Mouse (Mus musculus) forebrain, embryonic 13.5 days (tissue): Measurements from ENCODE around the gene Kif1b. TPM values are rescaled to one million over a fixed set of nuclear protein-coding genes. Genes with fewer than 3 reads are reported as not detected.
A peak's percentile ranks its signal among the peaks of the same experiment; 100 is the strongest.

Experiments used
- ATAC-seq: fragments of 200-750 bp; cut with Nextera tagmentation; 2 replicates; pipeline ENCODE4 v1.8.0; 2017
- H3K27ac ChIP-seq: fragments of 300-500 bp; sonication (generic); 2 replicates; pipeline ENCODE4 v1.5.1; 2015; ENCODE audit warnings: inconsistent platforms, mild to moderate bottlenecking, moderate library complexity
- H3K27me3 ChIP-seq: fragments of 300-500 bp; sonication (generic); 2 replicates; pipeline ENCODE4 v1.6.1; 2015; ENCODE audit warnings: mild to moderate bottlenecking, inconsistent platforms
- H3K36me3 ChIP-seq: fragments of 300-500 bp; sonication (generic); 2 replicates; pipeline ENCODE4 v1.6.1; 2015; ENCODE audit warnings: mild to moderate bottlenecking, inconsistent platforms; ENCODE audit not compliant: poor library complexity, severe bottlenecking
- H3K4me1 ChIP-seq: fragments of 300-500 bp; sonication (generic); 2 replicates; pipeline ENCODE4 v1.6.1; 2015; ENCODE audit warnings: inconsistent platforms
- H3K4me2 ChIP-seq: fragments of 300-500 bp; sonication (generic); 2 replicates; pipeline ENCODE4 v1.6.1; 2015; ENCODE audit warnings: inconsistent platforms, mild to moderate bottlenecking, moderate library complexity
- H3K4me3 ChIP-seq: fragments of 300-500 bp; sonication (generic); 2 replicates; pipeline ENCODE4 v1.5.1; 2015; ENCODE audit warnings: mild to moderate bottlenecking, inconsistent platforms
- H3K9ac ChIP-seq: fragments of 300-500 bp; sonication (generic); 2 replicates; pipeline ENCODE4 v1.6.1; 2015; ENCODE audit warnings: mild to moderate bottlenecking, inconsistent platforms
- H3K9me3 ChIP-seq: fragments of 300-500 bp; sonication (generic); replicated peaks from 2 replicates; pipeline ENCODE4 v1.6.1; 2016; ENCODE audit warnings: inconsistent platforms
- WGBS: fragments of 180-500 bp; shearing (Covaris S2); methylation state at CpG from one replicate; pipeline ENCODE4 v1.1.7; 2015; 5-methylcytosine and 5-hydroxymethylcytosine counted together
- polyA plus RNA-seq: library from polyadenylated mRNA; unstranded; fragments of >200 nt; fragmentation: Nextera tagmentation; extraction: Ambion mirVana; gene quantifications from 2 replicates; pipeline ENCODE4 v1.2.1, GENCODE M21; 2015

The Kif1b gene
- polyA plus RNA-seq, result 136 TPM in 2 replicates

DNA sequence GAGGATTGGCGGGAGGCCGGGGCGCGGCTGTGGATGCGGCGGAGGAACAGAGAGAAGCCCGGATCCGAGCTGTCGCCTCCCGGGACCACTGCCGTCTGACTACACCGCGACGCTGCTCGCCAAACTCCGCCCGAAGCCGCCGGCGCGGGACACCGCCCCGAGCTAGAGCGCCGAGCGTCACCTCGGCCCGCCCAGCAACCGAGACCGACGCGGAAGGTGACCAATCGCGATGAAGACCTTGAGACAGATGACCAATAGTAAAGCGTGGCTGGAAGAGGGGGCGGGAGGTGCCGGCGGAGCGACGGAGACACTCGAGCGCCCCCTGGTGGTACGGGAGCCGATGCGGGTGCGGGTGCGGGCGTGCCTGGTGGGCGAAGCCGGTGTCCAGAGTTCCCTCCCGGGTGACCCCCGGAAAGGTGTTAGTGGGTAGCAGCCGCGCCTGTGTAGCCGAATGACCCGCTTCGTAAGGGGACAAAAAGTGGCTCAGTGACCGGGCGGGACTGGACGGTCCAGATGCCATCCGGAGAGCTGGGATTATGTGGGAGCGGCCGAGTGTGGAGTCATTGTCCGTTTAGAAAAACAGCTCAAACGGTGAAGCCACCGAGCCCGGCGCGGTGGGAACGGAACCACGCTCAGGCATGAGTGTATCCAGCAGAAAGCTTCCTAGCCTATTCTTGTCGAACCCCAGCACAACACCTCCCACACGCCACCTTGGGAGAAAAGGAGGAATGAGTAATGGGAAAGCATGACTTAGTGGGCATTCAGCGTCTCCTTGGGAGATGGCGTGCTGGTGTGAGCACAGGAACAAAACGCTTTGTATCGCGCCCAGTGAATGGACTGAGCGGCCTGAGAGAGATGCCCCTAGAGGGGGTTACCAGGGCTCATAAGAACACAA lies at the start of gene Kif1b:
Gene Kif1b (minus strand): TSS at position 98 of the 895 bp plus-strand sequence.
- no peaks in the 10 kb centered on the region for H3K36me3 ChIP-seq
- peak within 1 kb of the TSS; percentile 84 for H3K4me2 ChIP-seq
- peak within 1 kb of the TSS; percentile 99 for H3K4me3 ChIP-seq
- peak; percentile 97 for ATAC-seq
- peak within 1 kb of the TSS; percentile 98 for H3K27ac ChIP-seq
- under 1% methylated on average over 72 of the region's 79 CpGs for WGBS
- peaks cover 43% of the 10 kb centered on the region for H3K4me1 ChIP-seq
- H3K27me3 ChIP-seq, result no peaks in the 10 kb centered on the region
- H3K9me3 ChIP-seq, result no peaks in the 10 kb centered on the region
- peak within 1 kb of the TSS; percentile 99 for H3K9ac ChIP-seq

DNA sequence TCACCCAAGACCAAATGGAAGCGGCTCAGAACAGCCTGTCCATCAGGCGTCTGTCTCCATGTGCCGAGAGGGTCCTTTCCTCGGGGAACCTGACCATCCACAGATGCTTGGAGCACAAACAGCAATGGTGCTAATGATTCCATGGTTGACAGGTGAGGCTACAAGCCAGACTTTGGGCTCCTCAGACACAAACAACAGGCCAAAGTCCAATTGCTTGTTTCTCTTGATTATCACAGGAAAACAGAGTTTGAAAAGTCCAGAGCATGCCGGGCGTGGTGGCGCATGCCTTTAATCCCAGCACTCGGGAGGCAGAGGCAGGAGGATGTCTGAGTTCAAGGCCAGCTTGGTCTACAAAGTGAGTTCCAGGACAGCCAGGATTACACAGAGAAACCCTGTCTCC lies 47.2 kb upstream of the Kif1b start:
- no peak for ATAC-seq
- H3K27ac ChIP-seq, result no peak overlapping the region
- H3K9me3 ChIP-seq, result no peaks in the 10 kb centered on the region
- peaks cover 98% of the 10 kb centered on the region for H3K36me3 ChIP-seq
- 96% methylated on average over 8 of the region's 8 CpGs for WGBS
- H3K4me3 ChIP-seq, result no peak overlapping the region
- H3K9ac ChIP-seq, result no peak overlapping the region
- no peak overlapping the region for H3K4me2 ChIP-seq
- H3K4me1 ChIP-seq, result no peaks in the 10 kb centered on the region
- no peaks in the 10 kb centered on the region for H3K27me3 ChIP-seq

DNA sequence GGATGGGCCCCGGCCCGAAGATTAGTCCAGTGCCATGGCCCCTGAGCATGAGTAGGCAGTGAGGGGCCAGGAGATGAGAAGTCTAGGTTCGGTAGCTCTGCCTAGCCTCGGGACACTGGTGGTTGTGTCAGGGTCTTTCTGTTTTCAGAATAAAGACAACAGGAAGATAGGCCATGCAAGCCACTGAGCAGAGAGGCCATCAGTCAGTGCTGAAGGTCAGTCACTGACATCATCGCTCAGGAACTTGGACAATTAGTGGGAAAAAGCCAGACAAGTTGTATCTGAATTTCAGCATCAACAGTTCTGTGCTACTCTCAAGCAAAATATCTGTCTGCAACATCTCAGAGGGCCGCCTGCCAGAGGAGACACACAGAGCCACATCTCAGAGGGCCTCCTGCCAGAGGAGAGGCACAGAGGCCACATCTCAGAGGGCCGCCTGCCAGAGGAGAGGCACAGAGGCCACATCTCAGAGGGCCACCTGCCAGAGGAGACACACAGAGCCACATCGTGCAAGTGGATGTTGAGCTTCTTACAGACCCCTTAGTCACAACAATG lies 44.2 kb upstream of the Kif1b start:
- peaks cover 89% of the 10 kb centered on the region for H3K36me3 ChIP-seq
- ATAC-seq, result no peak

DNA sequence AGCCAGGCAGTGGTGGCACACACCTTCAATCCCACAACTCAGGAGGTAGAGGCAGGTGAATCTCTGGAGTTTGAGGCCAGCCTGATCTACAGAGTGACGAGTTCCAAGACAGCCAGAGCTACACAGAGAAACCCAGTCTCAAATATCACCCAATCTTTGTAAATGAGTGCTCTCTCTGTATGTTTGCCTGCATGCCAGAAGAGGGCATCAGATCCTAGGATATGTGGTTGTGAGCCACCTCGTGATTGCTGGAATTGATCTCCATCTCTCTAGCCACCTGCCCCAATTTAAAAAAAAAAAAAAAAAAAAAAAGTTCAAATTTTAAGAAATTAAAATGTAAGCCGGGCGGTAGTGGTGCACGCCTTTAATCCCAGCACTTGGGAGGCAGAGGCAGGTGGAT lies 41.5 kb upstream of the Kif1b start:
- WGBS, result 81% methylated on average over 5 of the region's 5 CpGs
- no peak overlapping the region for H3K9ac ChIP-seq
- H3K36me3 ChIP-seq, result peaks cover 87% of the 10 kb centered on the region
- no peak for ATAC-seq
- no peaks in the 10 kb centered on the region for H3K27me3 ChIP-seq
- H3K9me3 ChIP-seq, result no peaks in the 10 kb centered on the region
- H3K4me1 ChIP-seq, result no peaks in the 10 kb centered on the region
- H3K4me3 ChIP-seq, result no peak overlapping the region
- H3K4me2 ChIP-seq, result no peak overlapping the region
- no peak overlapping the region for H3K27ac ChIP-seq

More for the DNA sequence above, 44.2 kb upstream of the Kif1b start:
- no peaks in the 10 kb centered on the region for H3K4me1 ChIP-seq
- no peak overlapping the region for H3K9ac ChIP-seq
- no peaks in the 10 kb centered on the region for H3K9me3 ChIP-seq
- H3K4me3 ChIP-seq, result no peak overlapping the region
- no peak overlapping the region for H3K4me2 ChIP-seq
- 90% methylated on average over 8 of the region's 8 CpGs for WGBS
- no peaks in the 10 kb centered on the region for H3K27me3 ChIP-seq
- no peak overlapping the region for H3K27ac ChIP-seq

DNA sequence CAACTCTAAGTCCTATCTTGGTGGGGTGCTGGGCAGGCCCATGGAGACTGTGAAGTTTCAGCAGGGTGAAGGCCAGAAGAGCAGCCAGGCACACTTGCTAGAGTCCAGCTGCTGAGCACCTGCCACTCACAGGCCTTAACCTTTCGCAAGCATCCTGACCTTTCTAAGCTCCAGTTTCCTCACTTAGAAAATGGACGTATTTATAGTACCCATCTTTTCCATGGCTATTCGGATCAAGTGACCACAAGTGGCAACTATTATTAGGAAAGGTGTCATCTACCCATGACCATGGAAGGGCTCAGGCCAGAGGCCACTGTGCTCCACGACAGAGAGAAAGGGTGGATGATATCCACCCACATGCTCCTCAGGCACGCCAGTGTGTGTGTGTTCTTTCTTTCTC lies 38.4 kb upstream of the Kif1b start:
- Histone ChIP-seq H3K9ac (no peak overlapping the region), H3K9me3 (no peaks in the 10 kb centered on the region), H3K4me1 (no peaks in the 10 kb centered on the region), H3K27ac (no peak overlapping the region), H3K4me3 (no peak overlapping the region), H3K27me3 (no peaks in the 10 kb centered on the region), H3K4me2 (no peak overlapping the region), H3K36me3 (peaks cover 88% of the 10 kb centered on the region)
- WGBS, result 92% methylated on average over 5 of the region's 5 CpGs
- ATAC-seq, result no peak

DNA sequence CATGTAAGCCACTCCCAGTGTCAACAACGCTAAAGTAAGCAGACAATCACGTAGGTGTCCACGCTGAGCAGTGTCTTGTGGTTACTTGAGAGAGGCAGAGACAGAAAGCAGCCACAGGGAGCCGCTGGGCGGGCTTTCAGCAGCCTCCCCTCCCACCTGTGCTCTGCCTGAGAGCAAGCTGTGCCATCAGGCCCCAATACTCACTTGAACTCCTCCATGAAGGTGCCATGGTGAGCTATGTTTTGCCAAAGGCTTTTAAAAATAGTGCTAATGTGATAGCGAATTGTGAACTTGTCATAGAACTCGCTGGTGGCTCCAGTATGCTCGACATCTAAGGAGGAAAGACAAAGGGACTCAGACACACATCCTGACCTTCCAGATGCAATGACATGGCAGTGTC lies 36.8 kb upstream of the Kif1b start:
- WGBS, result 81% methylated on average over 8 of the region's 8 CpGs
- no peak overlapping the region for H3K27ac ChIP-seq
- no peaks in the 10 kb centered on the region for H3K4me1 ChIP-seq
- no peak overlapping the region for H3K4me3 ChIP-seq
- H3K9ac ChIP-seq, result no peak overlapping the region
- H3K27me3 ChIP-seq, result no peaks in the 10 kb centered on the region
- H3K36me3 ChIP-seq, result peaks cover 87% of the 10 kb centered on the region
- no peak for ATAC-seq
- H3K4me2 ChIP-seq, result no peak overlapping the region
- no peaks in the 10 kb centered on the region for H3K9me3 ChIP-seq

DNA sequence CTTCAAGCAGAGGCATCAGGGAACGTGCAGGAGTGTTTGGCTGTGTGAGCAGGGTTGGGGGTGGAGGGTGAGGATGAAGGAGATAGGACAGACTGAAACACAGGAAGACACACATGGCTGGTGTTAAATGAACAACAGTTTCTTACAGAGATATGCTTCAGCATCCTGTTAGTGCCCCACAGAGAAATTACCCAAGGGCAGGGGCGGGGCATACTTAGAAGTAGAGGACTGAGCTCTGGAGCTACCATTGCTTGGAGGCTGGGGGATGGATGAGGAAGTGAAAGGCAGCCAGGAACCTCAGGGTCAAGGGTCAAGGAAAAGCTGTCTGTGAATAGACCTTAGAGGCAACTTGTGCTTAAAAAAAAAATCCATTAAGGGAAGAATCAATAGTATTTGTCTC lies 33.2 kb upstream of the Kif1b start:
- H3K36me3 ChIP-seq, result peaks cover 97% of the 10 kb centered on the region
- H3K27me3 ChIP-seq, result no peaks in the 10 kb centered on the region

DNA sequence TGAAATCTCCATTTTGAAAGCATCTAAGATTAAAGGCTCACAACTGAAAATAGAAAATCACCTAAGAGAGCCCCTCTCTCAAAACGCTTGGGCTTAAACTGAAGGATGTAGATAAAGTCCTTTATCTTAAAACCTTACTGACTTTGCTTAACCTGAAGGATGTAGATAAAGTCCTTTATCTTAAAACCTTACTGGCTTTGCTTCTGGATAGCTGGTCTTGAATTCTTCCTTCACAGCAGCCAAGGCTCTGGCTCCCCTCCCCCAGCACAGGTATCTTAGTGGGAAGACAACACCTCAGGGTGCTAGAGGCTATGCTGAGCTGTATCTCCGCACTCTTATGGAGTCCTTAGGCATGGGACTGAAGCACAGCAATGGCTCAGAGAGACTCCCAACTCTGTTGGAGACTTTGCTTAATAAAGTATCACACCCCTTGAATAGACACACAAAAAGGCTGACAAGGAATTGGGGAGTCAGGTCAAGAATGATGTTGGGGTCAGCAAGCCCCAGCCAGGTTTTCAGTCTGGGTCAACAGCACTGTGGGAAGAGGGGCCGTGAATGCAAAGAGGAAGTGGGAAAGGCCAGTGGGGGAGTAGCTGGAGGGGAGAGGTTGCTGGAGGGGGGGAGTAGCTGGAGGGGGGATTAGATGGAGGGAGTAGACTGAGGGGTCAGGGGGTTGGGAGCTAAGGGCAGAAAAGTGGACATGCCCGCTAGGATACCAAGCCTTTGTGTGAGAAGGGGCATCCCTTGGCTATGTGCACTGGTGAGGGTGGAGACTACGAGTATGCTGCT lies 32.1 kb upstream of the Kif1b start:
- H3K36me3 ChIP-seq, result peaks cover 98% of the 10 kb centered on the region
- 69% methylated on average over 5 of the region's 5 CpGs for WGBS
- H3K27ac ChIP-seq, result no peak overlapping the region
- no peak for ATAC-seq
- H3K4me1 ChIP-seq, result no peaks in the 10 kb centered on the region
- no peak overlapping the region for H3K4me2 ChIP-seq
- no peaks in the 10 kb centered on the region for H3K9me3 ChIP-seq
- H3K9ac ChIP-seq, result no peak overlapping the region
- H3K4me3 ChIP-seq, result no peak overlapping the region
- H3K27me3 ChIP-seq, result no peaks in the 10 kb centered on the region

More for the DNA sequence above, 33.2 kb upstream of the Kif1b start:
- Histone ChIP-seq H3K4me3 (no peak overlapping the region), H3K9ac (no peak overlapping the region), H3K4me1 (no peaks in the 10 kb centered on the region), H3K27ac (no peak overlapping the region), H3K4me2 (no peak overlapping the region), H3K9me3 (no peaks in the 10 kb centered on the region)
- ATAC-seq, result no peak
- WGBS, result 68% methylated on average over 2 of the region's 2 CpGs

DNA sequence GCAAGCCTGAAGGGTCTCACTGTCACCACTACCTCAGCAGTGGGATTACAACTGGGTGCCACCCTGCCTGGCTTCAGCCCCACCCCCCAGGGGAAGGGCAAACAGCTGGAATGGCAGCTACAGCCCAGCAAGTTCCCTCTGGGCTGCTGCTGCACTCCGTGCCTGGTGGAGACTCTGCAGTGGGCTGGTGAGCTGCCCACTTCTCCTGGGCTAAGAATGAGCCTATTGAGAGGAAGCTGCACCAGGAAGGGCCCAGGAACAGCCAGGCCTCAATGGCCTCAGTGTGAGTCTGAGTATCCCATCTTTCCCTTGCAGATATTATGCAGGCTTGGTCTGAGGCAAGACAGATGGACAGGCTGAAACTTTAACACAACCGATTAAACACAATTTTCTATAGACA lies 30.6 kb upstream of the Kif1b start:
- ATAC-seq, result no peak
- Histone ChIP-seq H3K4me1 (no peaks in the 10 kb centered on the region), H3K4me3 (no peak overlapping the region), H3K27me3 (no peaks in the 10 kb centered on the region), H3K27ac (no peak overlapping the region), H3K9ac (no peak overlapping the region), H3K9me3 (no peaks in the 10 kb centered on the region), H3K36me3 (peaks cover 98% of the 10 kb centered on the region), H3K4me2 (no peak overlapping the region)
- 96% methylated on average over 2 of the region's 2 CpGs for WGBS

DNA sequence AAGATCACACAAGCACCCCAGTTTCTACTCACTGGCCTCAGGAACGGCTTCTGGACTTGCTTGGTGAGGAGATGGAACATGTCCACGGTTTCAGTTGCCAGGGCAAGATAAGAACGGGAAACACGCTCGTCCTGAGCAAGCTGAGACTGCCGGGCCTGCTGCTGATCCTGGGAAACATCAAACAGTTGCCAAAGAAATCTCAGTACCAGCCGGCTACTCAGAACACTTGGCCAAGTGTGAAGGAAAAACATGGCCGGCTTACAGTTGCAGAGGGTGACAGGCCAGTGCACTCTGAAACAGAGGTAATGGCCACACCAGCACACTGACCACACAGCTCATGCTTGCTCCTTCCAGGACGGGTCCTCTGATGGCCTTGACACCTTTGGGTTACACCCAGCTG lies 29.9 kb upstream of the Kif1b start:
- H3K36me3 ChIP-seq, result peaks cover 98% of the 10 kb centered on the region

DNA sequence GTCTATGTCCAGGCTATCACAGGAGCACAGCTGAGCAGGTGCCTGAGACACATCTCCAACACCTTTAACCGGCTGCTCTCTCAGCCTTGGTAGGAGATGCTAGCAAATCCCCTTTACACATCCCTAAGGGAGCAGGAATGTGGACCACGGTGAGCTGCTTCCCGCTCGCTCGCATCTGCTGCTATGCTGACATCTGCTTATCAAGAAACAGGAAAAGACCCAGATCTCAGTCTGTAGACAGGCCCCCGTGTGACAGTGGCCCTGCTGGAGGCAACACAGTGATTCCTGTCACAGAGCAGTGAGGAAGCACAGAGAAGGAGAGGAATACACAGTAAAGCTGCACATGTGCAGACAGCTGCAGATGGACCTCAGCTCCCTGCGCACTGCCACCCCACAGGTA lies 28.8 kb upstream of the Kif1b start:
- Histone ChIP-seq H3K4me3 (no peak overlapping the region), H3K9ac (no peak overlapping the region), H3K36me3 (peaks cover 98% of the 10 kb centered on the region), H3K27ac (no peak overlapping the region), H3K27me3 (no peaks in the 10 kb centered on the region), H3K4me2 (no peak overlapping the region), H3K4me1 (no peaks in the 10 kb centered on the region), H3K9me3 (no peaks in the 10 kb centered on the region)
- ATAC-seq, result no peak
- WGBS, result 95% methylated on average over 7 of the region's 7 CpGs

More for the DNA sequence above, 29.9 kb upstream of the Kif1b start:
- Histone ChIP-seq H3K9me3 (no peaks in the 10 kb centered on the region), H3K27ac (no peak overlapping the region), H3K4me2 (no peak overlapping the region), H3K9ac (no peak overlapping the region), H3K27me3 (no peaks in the 10 kb centered on the region), H3K4me1 (no peaks in the 10 kb centered on the region), H3K4me3 (no peak overlapping the region)
- no peak for ATAC-seq
- 94% methylated on average over 9 of the region's 9 CpGs for WGBS

DNA sequence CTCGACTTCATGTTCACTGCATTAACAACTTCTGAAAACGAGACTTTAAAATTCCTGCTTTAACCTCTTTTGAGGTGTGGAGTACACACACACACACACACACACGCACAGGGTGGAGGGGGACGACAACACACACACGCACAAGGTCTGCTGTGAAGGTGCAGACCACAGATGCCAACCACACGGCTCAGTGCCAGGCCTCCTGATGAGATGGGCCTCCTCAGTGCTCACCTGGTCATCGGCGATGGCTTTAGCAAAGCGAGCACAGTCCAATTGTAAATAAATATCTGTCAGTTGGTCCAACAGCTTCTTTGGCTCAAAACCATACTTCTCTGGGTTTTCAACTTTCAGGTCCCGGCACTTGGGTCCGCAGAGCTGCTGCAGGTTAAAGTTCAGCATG lies 27.4 kb upstream of the Kif1b start:
- Histone ChIP-seq H3K9me3 (no peaks in the 10 kb centered on the region), H3K9ac (no peak overlapping the region), H3K4me2 (no peak overlapping the region), H3K27me3 (no peaks in the 10 kb centered on the region), H3K4me3 (no peak overlapping the region), H3K36me3 (peaks cover 98% of the 10 kb centered on the region), H3K27ac (no peak overlapping the region), H3K4me1 (no peaks in the 10 kb centered on the region)
- WGBS, result 94% methylated on average over 11 of the region's 11 CpGs
- ATAC-seq, result no peak
